Mouse (Mus musculus) c-Kit-positive CD71-positive TER-119-positive erythroid progenitor cells, embryonic 14.5 days (primary cell): ENCODE results near the gene Mgat1.

Experiments
- DNase-seq: peaks from one replicate; pipeline ENCODE4 v3.0.0-alpha.2; 2013; ENCODE audit warnings: low spot score

The Mgat1 gene

DNA sequence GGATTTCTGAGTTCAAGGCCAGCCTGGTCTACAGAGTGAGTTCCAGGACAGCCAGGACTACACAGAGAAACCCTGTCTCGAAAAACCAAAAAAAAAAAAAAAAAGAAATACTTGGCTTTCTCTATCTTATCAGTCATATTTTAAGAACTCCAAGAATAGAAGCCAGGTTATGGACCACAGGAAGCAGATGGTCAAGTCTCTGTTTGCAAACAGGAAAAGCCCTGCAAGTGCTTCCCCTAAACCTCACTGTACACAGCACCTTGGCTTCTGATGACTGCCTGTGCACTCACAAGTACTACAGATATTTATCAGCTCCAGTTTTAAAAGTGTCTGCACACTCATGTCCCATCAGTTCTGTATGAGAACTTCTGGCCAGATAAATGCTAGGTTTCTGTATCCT, 2.5 kb upstream of the Mgat1 start:
- DNase-seq = no peak

DNA sequence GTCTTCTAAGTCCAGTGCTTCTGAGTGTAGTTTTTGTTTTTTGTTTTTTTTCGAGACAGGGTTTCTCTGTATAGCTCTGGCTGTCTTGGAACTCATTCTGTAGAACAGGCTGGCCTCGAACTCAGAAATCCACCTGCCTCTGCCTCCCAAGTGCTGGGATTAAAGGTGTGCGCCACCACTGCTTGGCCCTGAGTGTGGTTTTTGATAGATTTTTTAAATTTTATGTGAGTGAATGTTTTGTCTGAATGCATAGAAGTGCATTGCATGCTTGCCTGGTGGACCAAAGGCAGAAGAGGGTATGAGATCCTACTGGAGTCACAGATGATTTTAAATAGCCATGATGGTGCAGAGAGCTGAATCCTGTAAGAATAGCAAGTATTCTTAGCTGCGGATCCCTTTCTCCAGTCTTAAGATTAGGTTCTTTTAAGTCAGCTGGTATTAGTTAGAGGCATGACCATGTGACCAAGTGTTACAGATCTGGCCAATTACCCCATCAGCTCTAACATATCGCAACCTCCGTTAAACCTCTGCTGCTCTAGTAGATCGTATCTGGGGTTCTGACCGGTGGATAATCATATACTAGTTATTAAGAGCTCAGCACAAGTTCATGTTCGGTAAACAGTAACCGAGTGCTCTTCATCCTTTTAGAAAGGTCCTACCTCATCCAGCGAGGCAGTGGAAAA, 906 bp upstream of the Mgat1 start:
- peak; percentile 23 for DNase-seq

DNA sequence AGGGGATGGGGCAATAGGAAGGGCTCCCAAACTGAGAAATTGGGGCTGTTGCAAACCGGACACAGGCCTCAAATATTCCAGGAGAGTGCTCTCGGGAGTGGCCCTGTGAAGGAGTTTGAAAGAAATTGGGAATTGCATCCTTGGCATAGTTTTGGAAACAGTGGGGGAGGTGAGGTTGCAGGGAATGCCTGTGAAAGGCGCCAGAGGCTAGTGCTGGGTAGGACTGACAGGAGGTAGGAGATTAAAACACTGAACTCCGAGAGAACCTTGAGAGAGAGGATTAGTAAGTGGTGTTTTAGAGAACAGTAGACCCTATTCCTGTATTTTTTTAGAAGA, 572 bp downstream of the Mgat1 start:
- no peak for DNase-seq

DNA sequence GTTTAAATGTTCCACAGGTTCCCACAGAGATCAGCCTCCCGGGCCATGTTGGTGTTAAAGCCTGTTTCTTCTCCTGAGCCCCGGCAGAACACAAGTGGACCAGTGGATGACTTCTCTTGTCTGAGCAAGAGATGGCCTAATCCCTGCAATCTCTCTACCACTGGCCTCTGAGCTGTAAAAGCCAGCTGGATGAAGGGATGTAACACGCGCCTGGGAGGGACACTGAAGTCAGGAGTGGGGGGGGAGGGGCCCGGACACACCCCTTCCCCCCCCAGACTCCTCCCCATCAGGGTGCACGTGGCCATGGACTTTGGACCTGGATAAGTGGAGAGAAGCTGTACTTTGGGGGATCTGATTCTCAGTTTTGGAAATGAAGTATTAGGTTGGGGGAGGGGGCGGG, 1.2 kb downstream of the Mgat1 start:
- DNase-seq = peak; percentile 33

DNA sequence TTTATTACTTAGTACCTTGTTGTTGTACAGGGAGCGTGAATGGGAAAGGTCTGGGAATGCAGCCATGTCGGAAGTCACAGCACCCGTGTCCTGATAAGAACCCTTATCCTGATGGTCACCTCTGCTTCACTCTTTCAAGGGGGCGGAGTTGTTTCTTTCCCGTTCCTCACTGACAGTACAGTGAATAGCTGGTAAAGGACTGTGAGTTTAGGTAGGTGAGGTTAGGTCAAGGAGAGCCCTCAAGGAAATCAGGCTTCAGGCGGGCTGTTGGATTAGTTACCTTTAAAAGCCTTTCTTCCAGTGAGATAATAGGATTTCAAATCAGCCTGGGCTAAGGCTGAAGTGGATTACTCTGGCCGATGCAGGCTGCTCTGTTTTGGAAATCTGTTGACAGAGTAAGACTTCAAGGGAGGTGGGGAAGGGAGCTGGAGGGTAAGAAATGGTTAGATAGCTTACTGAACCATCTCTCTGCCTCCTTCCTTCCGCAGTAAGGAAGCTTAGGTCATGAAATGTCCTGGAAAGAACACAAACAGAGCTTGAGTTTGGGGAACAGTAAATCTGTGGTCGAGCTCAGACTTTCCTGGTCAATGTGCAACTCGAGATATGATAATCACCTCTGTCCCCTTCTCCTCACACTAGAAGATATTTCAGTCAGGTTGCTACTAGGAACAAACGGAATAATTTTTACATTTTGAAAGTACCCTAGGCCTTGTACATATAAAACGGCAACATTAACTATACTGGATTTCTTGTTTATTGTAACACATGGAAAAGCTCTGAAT, 1.8 kb downstream of the Mgat1 start:
- no peak for DNase-seq

DNA sequence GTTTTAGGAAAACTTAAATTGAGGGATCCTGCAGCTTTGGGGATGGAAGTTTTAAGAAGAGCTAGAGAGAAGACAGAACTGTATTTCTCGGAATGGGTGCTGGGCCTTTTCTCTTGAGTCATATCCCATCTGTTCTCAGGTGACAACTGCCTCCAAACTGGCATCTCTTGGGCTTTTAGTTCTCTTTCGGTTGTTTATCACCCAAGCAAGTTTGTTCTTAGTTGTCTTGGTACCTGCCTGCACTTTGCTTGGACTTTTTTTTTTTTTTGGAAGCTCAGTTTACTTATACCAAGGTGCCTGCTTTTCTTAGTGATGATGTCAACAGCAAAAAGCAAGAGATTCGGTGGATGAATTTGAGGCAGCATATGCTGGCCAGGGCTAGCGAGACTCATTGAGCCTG, 2.5 kb downstream of the Mgat1 start:
- DNase-seq = no peak

DNA sequence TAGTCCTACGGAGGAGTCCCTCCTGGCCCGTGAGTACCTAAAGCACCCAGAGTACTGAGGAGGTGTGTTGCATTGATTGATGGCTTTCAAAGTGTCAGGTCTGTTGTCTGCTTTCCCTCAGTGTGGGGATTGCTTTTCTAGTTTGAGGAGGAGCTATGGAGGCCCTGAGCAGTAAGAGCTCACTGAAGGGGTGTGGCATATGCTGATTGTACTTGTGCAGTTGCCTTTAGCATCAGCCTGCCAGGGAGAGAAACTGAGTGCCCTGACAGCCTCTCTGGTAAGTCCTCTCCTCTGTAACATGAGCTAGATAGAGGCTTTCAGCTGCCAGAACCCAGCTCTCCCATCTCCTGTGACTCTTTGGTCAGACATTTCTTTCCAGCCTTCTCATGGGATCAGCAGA, 3.3 kb downstream of the Mgat1 start:
- DNase-seq = peak; percentile 29

DNA sequence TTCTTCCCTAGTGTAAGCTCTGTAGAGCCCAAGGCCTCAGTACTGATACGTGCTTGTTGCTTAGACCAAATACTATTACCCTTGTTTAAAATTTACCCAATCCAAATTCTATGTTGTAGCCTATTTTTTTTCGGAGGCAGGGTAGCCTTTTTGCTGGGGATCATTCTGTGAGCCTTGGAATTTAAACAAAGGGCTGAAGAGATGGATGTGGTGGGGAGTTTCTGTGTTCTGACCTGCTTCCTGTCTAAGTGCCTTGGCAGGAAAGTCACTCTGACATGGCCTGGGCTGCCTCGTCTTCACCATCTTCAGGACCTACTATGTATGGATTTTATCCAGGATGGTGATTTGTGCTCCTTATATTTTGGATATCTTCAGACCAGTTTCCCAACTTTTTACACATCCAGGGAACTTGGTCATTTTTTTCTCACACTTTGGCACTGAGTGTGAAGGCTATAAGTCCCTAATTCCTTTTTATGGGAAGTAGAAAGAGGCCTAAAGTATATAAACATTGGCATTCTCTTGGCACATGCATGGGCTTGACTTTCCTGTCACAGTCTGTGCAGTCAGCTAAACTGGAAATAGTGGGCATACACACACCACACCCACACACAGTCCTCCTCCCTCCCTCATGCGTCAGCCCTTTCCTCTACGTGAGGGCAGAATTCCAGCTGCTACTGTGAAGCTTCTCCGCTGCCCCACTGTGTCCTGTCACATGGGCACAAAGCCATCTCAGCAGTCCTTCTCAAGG, 4.4 kb downstream of the Mgat1 start:
- no peak for DNase-seq

DNA sequence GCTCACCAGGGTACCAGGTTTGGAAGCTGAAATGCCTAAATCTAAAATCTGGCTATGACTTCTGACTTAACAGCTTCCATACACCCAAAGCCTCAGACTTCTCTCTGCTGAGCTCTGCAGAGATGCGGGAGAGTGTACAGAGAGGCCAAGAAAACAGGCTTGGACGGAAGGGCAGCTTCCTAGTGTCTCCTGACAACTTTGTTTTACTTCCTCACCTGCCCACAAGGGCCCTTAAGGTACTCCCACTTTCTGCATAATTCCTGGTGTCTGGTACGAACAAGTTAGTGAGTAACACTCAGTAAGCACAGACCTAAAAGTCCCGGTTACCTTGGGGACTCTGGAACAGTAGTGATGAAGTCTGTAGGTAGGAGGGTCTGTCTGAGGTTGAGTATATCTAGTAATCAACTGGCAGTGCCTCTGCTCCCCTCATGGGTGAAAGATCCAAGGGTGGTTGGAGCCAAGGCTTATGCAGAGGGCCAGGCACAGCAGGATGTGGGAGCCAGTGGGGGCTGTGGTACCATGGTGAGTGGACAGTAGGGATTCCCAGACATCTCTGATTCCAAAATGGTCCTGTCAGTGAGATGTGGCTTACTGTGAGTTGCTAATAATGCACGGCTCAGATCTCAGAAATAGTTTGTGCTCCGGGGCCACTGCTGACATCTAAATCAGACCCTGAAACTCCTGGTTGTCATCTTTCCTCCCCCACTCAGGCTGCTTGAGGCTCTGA, 5.1 kb downstream of the Mgat1 start:
- no peak for DNase-seq

DNA sequence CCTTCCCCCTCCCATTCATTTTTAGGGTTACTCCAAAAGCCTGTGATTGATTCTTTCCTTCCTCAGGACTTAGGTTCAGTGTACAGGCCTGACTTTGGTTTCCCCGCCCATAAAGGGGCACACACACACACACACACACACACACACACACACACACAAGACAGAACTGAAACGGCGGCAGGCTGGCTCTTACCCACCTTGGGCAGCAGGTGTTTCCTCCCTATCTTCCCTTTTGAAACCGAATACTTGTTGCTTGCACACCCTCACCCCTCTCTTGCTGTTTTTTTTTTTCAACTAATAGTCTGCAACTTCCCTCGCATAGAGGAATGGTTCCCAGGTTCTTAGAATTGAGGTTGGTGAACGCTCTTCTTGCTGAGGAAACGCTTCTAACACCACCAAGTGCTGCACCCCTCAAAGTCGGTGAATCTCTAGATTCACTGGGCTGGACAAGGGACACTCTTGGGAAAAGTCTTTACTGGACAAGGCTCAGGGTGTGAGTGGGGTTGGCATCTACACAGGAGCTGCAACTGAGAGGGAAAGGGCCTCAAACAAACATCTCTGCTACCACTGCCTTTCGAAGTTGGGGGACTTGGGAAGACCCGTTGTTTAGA, 5.9 kb downstream of the Mgat1 start:
- DNase-seq = no peak

- peak; percentile 75 for DNase-seq
These were observed 6.7 kb downstream of the Mgat1 start for GRCm38 (mm10) chr11:49250422-49251379.

GRCm38 (mm10) chr11:49251380-49251761, 7.4 kb downstream of the Mgat1 start:
- DNase-seq = peak; percentile 17

GRCm38 (mm10) chr11:49252048-49252447, 8.1 kb downstream of the Mgat1 start:
- no peak for DNase-seq

GRCm38 (mm10) chr11:49253035-49253434, 9.0 kb downstream of the Mgat1 start:
- DNase-seq = no peak

DNA sequence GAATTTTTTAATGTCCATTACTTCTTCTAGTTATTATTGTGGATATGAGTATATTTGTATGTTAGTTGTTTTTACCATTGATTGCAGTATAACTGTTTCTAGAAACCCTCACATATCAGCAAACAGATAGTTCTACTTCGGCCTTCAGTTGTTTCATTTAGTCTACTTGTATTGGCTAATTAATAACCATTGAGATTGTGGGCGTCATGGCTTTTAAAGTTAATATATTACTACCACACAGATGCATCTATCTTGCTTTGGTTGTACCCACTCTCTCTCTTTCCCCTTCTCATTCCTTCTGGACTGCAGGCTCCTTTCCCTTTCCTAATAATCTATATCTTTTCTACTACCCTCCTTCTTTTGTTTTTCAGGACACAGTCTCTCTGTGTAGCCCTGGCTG, 15.3 kb downstream of the Mgat1 start:
- no peak for DNase-seq

DNA sequence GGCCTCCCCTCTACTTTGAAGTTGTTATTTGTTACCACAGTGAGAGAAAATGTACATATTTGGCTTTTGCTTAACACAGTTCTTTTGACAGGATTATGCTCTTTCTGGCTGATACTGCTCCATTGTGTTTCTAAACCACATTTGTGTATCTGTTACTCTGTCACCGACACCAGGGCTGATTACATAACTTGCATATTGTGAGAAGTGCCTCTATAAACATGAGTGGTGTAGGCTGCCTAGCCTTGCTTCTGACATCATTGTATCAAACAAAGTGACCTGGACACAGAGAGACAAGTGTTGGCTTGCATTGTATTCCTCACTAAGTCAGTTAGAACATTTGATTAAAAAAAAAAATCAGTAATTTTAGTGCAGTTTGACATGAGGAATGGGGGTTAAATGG, 15.8 kb downstream of the Mgat1 start:
- DNase-seq = no peak

- no peak for DNase-seq
These were observed 16.8 kb downstream of the Mgat1 start for GRCm38 (mm10) chr11:49260598-49261312.

- no peak for DNase-seq
These were observed 17.4 kb downstream of the Mgat1 start for GRCm38 (mm10) chr11:49261313-49261855.

- no peak for DNase-seq
These were observed 18.3 kb downstream of the Mgat1 start for GRCm38 (mm10) chr11:49262286-49262685.

DNA sequence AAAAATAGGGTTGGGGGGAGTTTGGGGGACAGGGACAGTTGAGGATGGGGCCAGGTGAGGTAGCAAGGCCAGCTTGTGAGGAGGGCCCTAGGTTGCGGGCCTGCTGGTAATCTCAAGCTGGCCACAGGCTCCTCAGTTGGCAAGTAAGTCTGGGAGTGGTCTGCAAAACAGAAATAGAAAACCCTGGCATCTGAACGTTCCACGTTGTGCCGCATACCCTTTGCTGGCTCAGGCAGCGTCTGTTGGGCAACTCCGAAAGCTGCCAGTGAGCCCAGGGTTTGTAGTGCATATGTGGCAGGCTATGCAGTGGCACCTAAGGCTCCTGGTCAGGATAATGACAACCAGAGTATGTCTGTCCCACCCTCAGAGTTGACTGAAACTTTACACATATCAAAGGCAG, 19.2 kb downstream of the Mgat1 start:
- DNase-seq = no peak
